Mouse (Mus musculus): ENCODE results near the gene Jarid2. TPM values are rescaled to one million over a fixed set of nuclear protein-coding genes. Genes with fewer than 3 reads are reported as not detected.

Gene Jarid2
- total RNA-seq, 2 experiments from 2014 or later, result 49.5 to 65.3 TPM

GRCm38 (mm10) chr13:44948320-44949250 is 219.3 kb downstream of the Jarid2 start:
- DNase-seq, result peak; percentile 34 to 53
- intact Hi-C loops (cut with DNase I), result no loop called here

- intact Hi-C loops (cut with DNase I), result loop anchor here (5.0 kb wide), 2 partner anchors 145 to 1155 kb away; no protein-coding TSS in a partner anchor
- peak; percentile 67 to 71 for DNase-seq
These were observed 223.3 kb downstream of the Jarid2 start for GRCm38 (mm10) chr13:44952393-44953086.

DNA sequence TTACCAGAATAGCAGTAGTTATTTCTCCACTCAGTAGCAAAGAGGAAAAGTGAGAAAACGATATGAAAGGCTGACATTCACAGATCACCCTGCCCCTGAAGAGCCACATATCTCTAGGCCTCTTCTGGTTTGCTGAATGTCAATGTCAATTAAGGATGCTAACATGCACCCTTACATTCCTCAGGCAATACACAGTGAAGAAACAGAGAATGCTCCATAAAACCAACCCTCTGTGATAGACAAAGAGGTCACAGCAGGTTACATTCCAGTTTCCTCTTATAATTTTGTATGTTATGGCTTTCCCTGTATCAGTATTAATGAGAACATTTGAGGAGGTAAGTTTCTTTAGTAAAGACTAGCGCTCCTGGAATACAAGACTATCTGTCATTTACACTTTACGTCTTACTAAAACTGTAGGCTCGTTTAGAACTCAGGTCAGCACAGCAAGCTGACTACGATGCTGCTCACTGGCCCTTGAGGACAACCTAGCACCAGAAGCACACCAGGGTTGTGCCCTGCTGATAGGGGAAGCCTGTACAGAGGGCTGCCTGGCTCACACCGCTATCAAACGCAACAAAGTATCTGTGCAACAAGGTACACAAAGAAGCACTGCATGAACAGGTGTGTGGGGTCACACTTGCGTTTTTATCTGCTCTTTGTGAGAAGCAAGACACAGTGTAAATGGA is 224.4 kb downstream of the Jarid2 start:
- no peak for DNase-seq
- intact Hi-C loops (cut with DNase I), result loop anchor here (5.0 kb wide), 2 partner anchors 146 to 1156 kb away; no protein-coding TSS in a partner anchor

DNA sequence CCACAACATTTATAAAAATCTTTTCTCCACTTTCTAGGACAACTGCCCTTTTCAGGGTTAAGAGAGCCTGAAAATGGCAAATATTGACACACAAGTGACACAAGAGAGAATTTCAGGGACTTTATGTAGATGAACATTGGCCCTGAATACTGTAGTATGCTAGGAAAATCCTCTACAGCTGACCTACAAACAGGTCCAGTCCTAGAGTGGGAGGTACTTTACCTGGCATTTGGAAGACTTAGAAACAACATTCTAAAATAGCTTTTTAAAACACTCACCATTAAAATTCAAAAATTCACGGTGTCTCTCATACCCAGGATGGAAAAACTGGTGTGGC is 224.9 kb downstream of the Jarid2 start:
- intact Hi-C loops (cut with DNase I), result loop anchor here (5.0 kb wide), 2 partner anchors 147 to 1157 kb away; no protein-coding TSS in a partner anchor
- no peak for DNase-seq

GRCm38 (mm10) chr13:44955781-44956180 is 226.5 kb downstream of the Jarid2 start:
- intact Hi-C loops (cut with DNase I), result no loop called here
- DNase-seq, result no peak

GRCm38 (mm10) chr13:44957049-44957448 is 227.8 kb downstream of the Jarid2 start:
- no peak for DNase-seq
- intact Hi-C loops (cut with DNase I), result no loop called here

- intact Hi-C loops (cut with DNase I), result no loop called here
These were observed 231.4 kb downstream of the Jarid2 start for GRCm38 (mm10) chr13:44960542-44961291.

More at GRCm38 (mm10) chr13:44960542-44961291, 231.4 kb downstream of the Jarid2 start:
- DNase-seq, result no peak
